9 mouse cellular contexts compared by ENCODE assay signal in the genomic region with DNA sequence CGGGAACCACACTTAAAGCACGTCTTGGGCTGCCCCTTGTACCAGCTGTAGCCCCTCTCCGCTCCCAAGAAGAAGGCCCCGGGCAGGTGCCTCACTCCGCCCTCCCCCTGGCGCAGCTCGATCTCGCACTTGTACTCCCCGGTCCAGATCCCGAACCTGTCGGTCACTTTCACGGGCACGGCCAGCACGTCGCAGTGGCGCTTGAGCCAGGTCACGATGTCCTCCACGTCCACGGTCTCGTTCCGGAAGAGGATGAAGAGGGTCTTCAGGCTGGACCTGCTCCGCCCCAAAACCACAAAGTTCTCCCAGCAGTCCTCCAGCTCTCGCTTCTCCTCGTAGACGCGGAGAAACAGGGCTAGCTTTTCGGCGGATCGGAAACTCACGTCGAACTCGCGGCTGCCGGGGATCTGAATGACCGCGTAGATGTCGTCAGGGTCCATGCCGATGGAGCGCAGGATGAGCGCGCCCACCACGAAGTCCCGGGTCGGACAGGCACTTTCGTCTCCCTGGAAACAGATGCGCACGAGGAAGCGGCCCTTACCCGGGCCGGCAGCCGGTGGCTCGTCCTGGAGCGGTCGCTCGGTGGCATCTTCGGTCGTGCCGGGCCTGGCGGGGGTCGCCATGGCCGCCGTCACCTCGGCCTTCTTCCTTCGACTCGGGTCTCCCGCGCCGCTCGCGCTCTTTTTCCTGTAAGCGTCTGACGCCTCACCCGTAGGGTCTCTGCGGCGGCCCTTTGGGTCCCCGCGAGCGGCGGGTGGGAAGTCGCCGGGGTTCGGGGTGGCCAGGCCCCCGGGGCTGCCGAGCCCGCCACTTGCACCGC. TPM values are rescaled to one million over a fixed set of nuclear protein-coding genes. Genes with fewer than 3 reads are reported as not detected.
A peak's percentile ranks its signal among the peaks of the same experiment; 100 is the strongest.
DNase-seq lines count a peak whose midpoint lies in the region; ATAC-seq and TF ChIP-seq lines count a peak whose summit lies in the region.
"Had no signal": no experiment of that assay in that cellular context is flagged by ENCODE, and none has a peak within 500 bp of the region (broad histone marks: within the 10 kb centered on the region; RNA-seq: fewer than 3 reads in every experiment).

No protein-coding gene starts in this region.

- H3K4me1 ChIP-seq in heart, embryonic 11.5 days (ENCODE audit: control insufficient read depth, insufficient read depth, low read length): peaks cover 28% of the 10 kb centered on the region
- H3K4me1 ChIP-seq in kidney, postnatal 0 days (replicated peaks; ENCODE audit: insufficient read depth, low read length): peaks cover 34% of the 10 kb centered on the region

- peak overlapping the region; percentile 100 for H3K27ac ChIP-seq in heart, embryonic 11.5 days (ENCODE audit: low read depth, low read length)
- H3K27ac ChIP-seq in kidney, postnatal 0 days: peak overlapping the region; percentile 99
- H3K27ac ChIP-seq in macrophage: no peak overlapping the region

- DNase-seq in adrenal gland, postnatal 10 days: peak; percentile 52
- no peak for DNase-seq in adrenal gland, adult 8-10 months
- DNase-seq in CD4-positive, CD25-positive, alpha-beta regulatory T cell, adult 2 months (ENCODE audit: low read depth, low spot score): peak; percentile 33
- DNase-seq in cerebellum, postnatal 14 days: peak; percentile 62 to 63
- peak; percentile 54 for DNase-seq in kidney, postnatal 0 days (ENCODE audit: low spot score)
- peak; percentile 16 to 22 for DNase-seq in spleen, postnatal 14 days (ENCODE audit: low spot score in 2 of 2)

- peak overlapping the region; percentile 96 for H3K4me3 ChIP-seq in heart, embryonic 11.5 days (ENCODE audit: low read depth, low read length)
- H3K4me3 ChIP-seq in kidney, postnatal 0 days (replicated peaks; ENCODE audit: low read depth, low read length): peak overlapping the region; percentile 93
- peak overlapping the region; percentile 10; the same call in 1 of the 2 replicates for H3K4me3 ChIP-seq in macrophage (ENCODE audit: inconsistent target)

- no peak for TF ChIP-seq CTCF in kidney, postnatal 0 days (IDR thresholded peaks at IDR 0.05; ENCODE audit: low read depth)

- no peaks in the 10 kb centered on the region for H3K27me3 ChIP-seq in heart, embryonic 11.5 days (ENCODE audit: control insufficient read depth, insufficient read depth, low read length)
- no peaks in the 10 kb centered on the region for H3K27me3 ChIP-seq in kidney, postnatal 0 days (ENCODE audit: insufficient read depth, low read length)

- H3K9ac ChIP-seq in heart, embryonic 11.5 days (ENCODE audit: low read depth, low read length): peak overlapping the region; percentile 100
- peak overlapping the region; percentile 98 for H3K9ac ChIP-seq in kidney, postnatal 0 days (ENCODE audit: low read depth, low read length)

- under 1% methylated on average over 84 of the region's 86 CpGs for WGBS in heart, embryonic 11.5 days (ENCODE audit: insufficient replicate concordance)
- WGBS in kidney, postnatal 0 days: 0% methylated on average over 85 of the region's 86 CpGs
- 15% methylated on average over 85 of the region's 86 CpGs for WGBS in macrophage (ENCODE audit: missing documents)

- no peaks in the 10 kb centered on the region for H3K36me3 ChIP-seq in heart, embryonic 11.5 days (ENCODE audit: control insufficient read depth, insufficient read depth, low read length)
- H3K36me3 ChIP-seq in kidney, postnatal 0 days (ENCODE audit: insufficient read depth, low read length): no peaks in the 10 kb centered on the region
- H3K36me3 ChIP-seq in macrophage (ENCODE audit: inconsistent target): no peaks in the 10 kb centered on the region

- ATAC-seq in heart, embryonic 11.5 days (replicated peaks; ENCODE audit: insufficient number of reproducible peaks, low FRiP score, low TSS enrichment): no peak
- ATAC-seq in kidney, postnatal 0 days (replicated peaks; ENCODE audit: low FRiP score, low read depth): peak; percentile 1; the same call in 1 of the 2 replicates

- peak overlapping the region; percentile 95 for H3K4me2 ChIP-seq in heart, embryonic 11.5 days
- peak overlapping the region; percentile 68 for H3K4me2 ChIP-seq in kidney, postnatal 0 days (ENCODE audit: low read length)

- H3K9me3 ChIP-seq in heart, embryonic 11.5 days (replicated peaks; ENCODE audit: control insufficient read depth, low read length): peaks cover 5% of the 10 kb centered on the region; the same call in 1 of the 2 replicates
- H3K9me3 ChIP-seq in kidney, postnatal 0 days (replicated peaks; ENCODE audit: low read length): no peaks in the 10 kb centered on the region

- H3K79me2 ChIP-seq in macrophage (ENCODE audit: inconsistent target): no peaks in the 10 kb centered on the region

RNA-seq across cellular contexts. Expression of a gene that starts 0.9 kb away (rescaled TPM):
- total RNA-seq in adrenal gland, postnatal 10 days (2021): 10 to 100 TPM in 1 of 2 experiments, 1 to 10 TPM in 1; 9.4 to 11.1 TPM
- 10 to 100 TPM in 1 of 4 experiments, 1 to 10 TPM in 3; 7.9 to 11.2 (median 9.2) TPM for total RNA-seq in adrenal gland, adult 8-10 months (2022)
- polyA plus RNA-seq in heart, embryonic 11.5 days (2014; fragmentation: Nextera tagmentation; extraction: Ambion mirVana): 50.9 and 55.4 TPM in 2 replicates
- polyA plus RNA-seq in kidney, postnatal 0 days (2015; fragmentation: Nextera tagmentation; extraction: Ambion mirVana): 28.3 and 31.0 TPM in 2 replicates
- total RNA-seq in macrophage (2018; cell fraction: chromatin; rRNA removed): 1 to 10 TPM in 5 of 26 experiments, under 1 TPM in 15, not detected in 6; 0.12 to 2.5 (median 0.69) TPM
- 1 to 10 TPM in 6 of 26 experiments, under 1 TPM in 20; 0.14 to 1.2 (median 0.72) TPM for total RNA-seq in macrophage (2018; cell fraction: cytosol; rRNA removed)
- 1 to 10 TPM in 10 of 26 experiments, under 1 TPM in 14, not detected in 2; 0.24 to 2.5 (median 0.77) TPM for total RNA-seq in macrophage (2018; cell fraction: nucleus; rRNA removed)
- polyA plus RNA-seq in macrophage (2018): 0.60 to 1.1 TPM (median 0.98 TPM) in 3 replicates

RNA-seq across cellular contexts. Expression of a gene that starts 1.4 kb away (rescaled TPM):
- under 1 TPM; 0.42 to 0.79 TPM for total RNA-seq in adrenal gland, postnatal 10 days (2021)
- total RNA-seq in adrenal gland, adult 8-10 months (2022): under 1 TPM; 0.32 to 0.51 (median 0.42) TPM
- 1.4 and 1.5 TPM in 2 replicates for polyA plus RNA-seq in heart, embryonic 11.5 days (2014; fragmentation: Nextera tagmentation; extraction: Ambion mirVana)
- polyA plus RNA-seq in kidney, postnatal 0 days (2015; fragmentation: Nextera tagmentation; extraction: Ambion mirVana): 0.76 and 0.92 TPM in 2 replicates
- not detected for total RNA-seq in macrophage (2018; cell fraction: chromatin; rRNA removed)
- total RNA-seq in macrophage (2018; cell fraction: cytosol; rRNA removed): not detected
- not detected for total RNA-seq in macrophage (2018; cell fraction: nucleus; rRNA removed)
- not detected in 3 replicates for polyA plus RNA-seq in macrophage (2018)
- total RNA-seq: gastrocnemius, postnatal 36 days had no signal

RNA-seq across cellular contexts. Expression of a gene that starts 16.1 kb away (rescaled TPM):
- total RNA-seq in adrenal gland, postnatal 10 days (2021): 10 to 100 TPM; 15.7 to 22.7 TPM
- 10 to 100 TPM in 3 of 4 experiments, 1 to 10 TPM in 1; 9.9 to 16.8 (median 12.6) TPM for total RNA-seq in adrenal gland, adult 8-10 months (2022)
- polyA plus RNA-seq in heart, embryonic 11.5 days (2014; fragmentation: Nextera tagmentation; extraction: Ambion mirVana): 12.9 and 13.9 TPM in 2 replicates
- 8.2 and 9.2 TPM in 2 replicates for polyA plus RNA-seq in kidney, postnatal 0 days (2015; fragmentation: Nextera tagmentation; extraction: Ambion mirVana)
- 1 to 10 TPM in 1 of 26 experiments, under 1 TPM in 2, not detected in 23; 0.08 to 1.7 (median 0.16) TPM for total RNA-seq in macrophage (2018; cell fraction: chromatin; rRNA removed)
- total RNA-seq in macrophage (2018; cell fraction: cytosol; rRNA removed): under 1 TPM in 12 of 26 experiments, not detected in 14; 0.03 to 0.10 (median 0.05) TPM
- total RNA-seq in macrophage (2018; cell fraction: nucleus; rRNA removed): under 1 TPM in 1 of 26 experiments, not detected in 25; 0.17 TPM
- 0.11 to 0.15 TPM in 2 of 3 replicates, not detected in the other for polyA plus RNA-seq in macrophage (2018)

RNA-seq across cellular contexts. Expression of a gene that starts 37.5 kb away (rescaled TPM):
- total RNA-seq in adrenal gland, postnatal 10 days (2021): 1 to 10 TPM; 1.8 to 2.8 TPM
- 10 to 100 TPM in 1 of 4 experiments, 1 to 10 TPM in 3; 5.3 to 11.3 (median 8.1) TPM for total RNA-seq in adrenal gland, adult 8-10 months (2022)
- 3.8 and 5.5 TPM in 2 replicates for polyA plus RNA-seq in heart, embryonic 11.5 days (2014; fragmentation: Nextera tagmentation; extraction: Ambion mirVana)
- 0.60 and 0.68 TPM in 2 replicates for polyA plus RNA-seq in kidney, postnatal 0 days (2015; fragmentation: Nextera tagmentation; extraction: Ambion mirVana)
- not detected for total RNA-seq in macrophage (2018; cell fraction: chromatin; rRNA removed)
- not detected for total RNA-seq in macrophage (2018; cell fraction: cytosol; rRNA removed)
- total RNA-seq in macrophage (2018; cell fraction: nucleus; rRNA removed): not detected
- polyA plus RNA-seq in macrophage (2018): not detected in 3 replicates
- total RNA-seq: gastrocnemius, postnatal 36 days had no signal

RNA-seq across cellular contexts. Expression of a gene that starts 50.4 kb away (rescaled TPM):
- total RNA-seq in adrenal gland, postnatal 10 days (2021): not detected
- total RNA-seq in adrenal gland, adult 8-10 months (2022): not detected
- polyA plus RNA-seq in heart, embryonic 11.5 days (2014; fragmentation: Nextera tagmentation; extraction: Ambion mirVana): not detected in 2 replicates
- polyA plus RNA-seq in kidney, postnatal 0 days (2015; fragmentation: Nextera tagmentation; extraction: Ambion mirVana): not detected in 2 replicates
- total RNA-seq in macrophage (2018; cell fraction: chromatin; rRNA removed): not detected
- not detected for total RNA-seq in macrophage (2018; cell fraction: cytosol; rRNA removed)
- not detected for total RNA-seq in macrophage (2018; cell fraction: nucleus; rRNA removed)
- not detected in 3 replicates for polyA plus RNA-seq in macrophage (2018)
- total RNA-seq: gastrocnemius, postnatal 36 days had no signal

Comparison
In these comparisons a context has a peak if more than half of its experiments do, and no peak if none do; other contexts are left out.
1. H3K4me3 ChIP-seq: peak in every context shown above with its lines; median percentile 96 in heart, embryonic 11.5 days; 93 in kidney, postnatal 0 days; 10 in macrophage.
2. RNA of a gene that starts 0.9 kb away (polyA plus RNA-seq): 50.9 to 55.4 TPM in heart, embryonic 11.5 days and 28.3 to 31.0 TPM in kidney, postnatal 0 days; 0.60 to 1.1 TPM in macrophage; every median in the first group is over 10 times any median in the second.